Mouse (Mus musculus): Measurements from ENCODE around the gene Gm13278. TPM values are rescaled to one million over a fixed set of nuclear protein-coding genes. Genes with fewer than 3 reads are reported as not detected.
"Not testable (repeated sequence)": the region's sequence is repeated elsewhere in the genome, so short reads cannot be mapped to it uniquely, and the experiment has no call there.

Gm13278 gene
- total and polyA plus RNA-seq, 2 experiments from 2014 or later = not detected

DNA sequence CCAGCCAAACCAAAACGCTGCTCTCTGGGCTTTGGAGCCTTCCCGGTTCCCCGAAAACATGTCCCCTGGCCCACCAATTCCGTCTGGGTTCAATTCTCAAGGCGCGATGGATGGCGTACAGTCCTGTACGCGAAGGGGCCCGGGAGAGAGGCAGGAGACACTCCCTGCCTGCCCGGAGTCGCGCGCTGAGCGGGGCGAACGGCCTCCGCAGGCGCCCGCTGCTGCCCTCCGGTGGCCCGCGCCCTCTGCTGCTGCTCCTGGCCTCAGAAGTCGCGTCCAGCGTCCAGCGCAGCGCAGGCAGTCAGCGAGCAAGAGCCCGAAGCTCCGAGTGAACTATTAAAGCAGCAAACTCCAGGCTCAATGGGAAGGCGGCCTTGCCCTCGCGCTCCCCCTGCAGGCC is 14.4 kb downstream of the Gm13278 start:
- DNase-seq (ENCODE audit: low spot score); H3K9ac ChIP-seq (replicated peaks; ENCODE audit: low read depth, low read length); H3K9me3 ChIP-seq (replicated peaks; ENCODE audit: control insufficient read depth, low read length); H3K27ac ChIP-seq (ENCODE audit: low read depth); H3K4me2 ChIP-seq (ENCODE audit: low read depth, low read length); H3K4me1 ChIP-seq (ENCODE audit: control insufficient read depth, insufficient read depth); H3K36me3 ChIP-seq (replicated peaks; ENCODE audit: control insufficient read depth, insufficient read depth, low read length); H3K27me3 ChIP-seq (ENCODE audit: control insufficient read depth, insufficient read depth, low read length); ATAC-seq (ENCODE audit: insufficient read depth, low read depth): not testable (repeated sequence)
- H3K4me3 ChIP-seq (ENCODE audit: low read depth, low read length) = 0 out of 2 replicates have a peak overlapping the region, but pooled peaks have one; percentile 24
- TF ChIP-seq CTCF (IDR thresholded peaks at IDR 0.05; ENCODE audit: low read depth) = peak; percentile 32
- 0% methylated on average over 4 of the region's 34 CpGs for WGBS

DNA sequence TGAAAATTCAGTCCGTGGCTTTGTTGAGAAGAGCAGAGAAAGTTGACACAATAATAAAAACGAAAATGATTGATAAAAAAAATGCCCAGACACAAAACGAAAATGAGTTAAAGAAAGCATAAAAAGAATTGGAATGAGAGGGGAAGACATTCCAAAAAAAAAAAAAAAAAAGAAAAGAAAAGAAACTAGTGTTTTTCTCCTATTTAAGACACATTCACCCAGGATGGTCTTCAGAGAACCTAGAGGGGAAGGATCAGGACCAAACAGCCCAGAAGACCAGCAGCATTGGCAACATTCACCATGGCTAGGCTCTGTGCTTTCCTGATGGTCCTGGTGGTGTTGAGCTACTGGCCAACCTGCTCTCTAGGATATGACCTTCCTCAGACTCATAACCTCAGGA is 24.6 kb downstream of the Gm13278 start, which contains the start of gene Ifna7:
Ifna7 (plus strand) TSS at position 301 of the 400 bp plus-strand sequence.
- Histone ChIP-seq H3K27ac (ENCODE audit: low read depth) (no peak within 1 kb of the TSS), H3K4me1 (ENCODE audit: control insufficient read depth, insufficient read depth) (no peaks in the 10 kb centered on the region), H3K9me3 (replicated peaks; ENCODE audit: control insufficient read depth, low read length) (no peaks in the 10 kb centered on the region), H3K4me3 (ENCODE audit: low read depth, low read length) (no peak within 1 kb of the TSS), H3K27me3 (ENCODE audit: control insufficient read depth, insufficient read depth, low read length) (no peaks in the 10 kb centered on the region), H3K4me2 (ENCODE audit: low read depth, low read length) (no peak within 1 kb of the TSS), H3K9ac (replicated peaks; ENCODE audit: low read depth, low read length) (no peak within 1 kb of the TSS), H3K36me3 (replicated peaks; ENCODE audit: control insufficient read depth, insufficient read depth, low read length) (no peaks in the 10 kb centered on the region)
- ATAC-seq (ENCODE audit: insufficient read depth, low read depth) = no peak
- DNase-seq (ENCODE audit: low spot score) = no peak
- 52% methylated on average over 3 of the region's 3 CpGs for WGBS
- TF ChIP-seq EP300 (IDR thresholded peaks at IDR 0.05; ENCODE audit: low read depth) = no peak
- TF ChIP-seq CTCF (IDR thresholded peaks at IDR 0.05; ENCODE audit: low read depth) = no peak

DNA sequence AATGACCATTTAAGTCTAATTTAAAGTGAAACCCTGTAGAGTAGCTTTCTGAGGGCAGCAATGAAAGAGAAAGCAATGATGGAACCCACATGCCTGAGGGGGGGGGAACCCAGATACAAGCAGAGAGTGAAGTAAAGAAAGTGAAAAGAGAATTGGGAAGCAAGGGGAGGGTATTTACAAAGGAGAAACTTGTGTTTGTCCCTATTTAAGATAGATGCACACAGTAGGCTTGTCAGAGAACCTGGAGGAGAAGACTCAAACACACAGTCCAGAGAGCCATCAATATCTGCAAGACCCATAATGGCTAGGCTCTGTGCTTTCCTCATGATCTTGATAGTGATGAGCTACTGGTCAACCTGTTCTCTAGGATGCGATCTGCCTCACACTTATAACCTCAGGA is 28.3 kb downstream of the Gm13278 start, which contains the start of gene Ifna11:
Ifna11 (plus strand) TSS at position 301 of the 400 bp plus-strand sequence.
- Histone ChIP-seq H3K9ac (replicated peaks; ENCODE audit: low read depth, low read length) (no peak within 1 kb of the TSS), H3K4me3 (ENCODE audit: low read depth, low read length) (no peak within 1 kb of the TSS), H3K4me2 (ENCODE audit: low read depth, low read length) (no peak within 1 kb of the TSS), H3K36me3 (replicated peaks; ENCODE audit: control insufficient read depth, insufficient read depth, low read length) (no peaks in the 10 kb centered on the region), H3K27me3 (ENCODE audit: control insufficient read depth, insufficient read depth, low read length) (no peaks in the 10 kb centered on the region), H3K27ac (ENCODE audit: low read depth) (no peak within 1 kb of the TSS), H3K4me1 (ENCODE audit: control insufficient read depth, insufficient read depth) (no peaks in the 10 kb centered on the region), H3K9me3 (replicated peaks; ENCODE audit: control insufficient read depth, low read length) (no peaks in the 10 kb centered on the region)
- ATAC-seq (ENCODE audit: insufficient read depth, low read depth) (no peak), DNase-seq (ENCODE audit: low spot score) (no peak)
- 57% methylated on average over 1 of the region's 1 CpGs for WGBS
- no peak for TF ChIP-seq CTCF (IDR thresholded peaks at IDR 0.05; ENCODE audit: low read depth)
- no peak for TF ChIP-seq EP300 (IDR thresholded peaks at IDR 0.05; ENCODE audit: low read depth)

DNA sequence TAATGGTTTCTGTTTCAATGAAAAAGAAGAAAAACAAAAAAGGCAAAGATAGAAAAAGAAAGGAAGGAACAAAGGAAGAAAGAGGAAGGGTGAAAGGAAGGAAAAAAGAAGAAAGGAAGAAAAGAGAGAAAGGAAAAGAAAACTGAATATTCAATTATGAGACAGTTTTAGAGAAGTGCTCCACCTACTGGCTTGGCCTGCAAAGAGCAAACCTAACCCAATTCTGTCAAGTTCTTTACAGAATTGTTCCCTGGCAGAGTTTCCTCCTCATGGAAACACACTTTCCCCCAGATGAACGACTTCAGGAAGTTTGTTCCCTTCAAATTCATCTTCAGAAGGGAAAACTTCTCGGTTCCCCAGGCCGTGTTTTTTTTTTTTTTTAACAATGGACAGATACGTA is 31.6 kb downstream of the Gm13278 start:
- H3K27me3 ChIP-seq (ENCODE audit: control insufficient read depth, insufficient read depth, low read length) = no peaks in the 10 kb centered on the region
- no peaks in the 10 kb centered on the region for H3K36me3 ChIP-seq (replicated peaks; ENCODE audit: control insufficient read depth, insufficient read depth, low read length)
- H3K9ac ChIP-seq (replicated peaks; ENCODE audit: low read depth, low read length) = no peak overlapping the region
- no peak overlapping the region for H3K4me3 ChIP-seq (ENCODE audit: low read depth, low read length)
- TF ChIP-seq EP300 (IDR thresholded peaks at IDR 0.05; ENCODE audit: low read depth) (no peak), CTCF (IDR thresholded peaks at IDR 0.05; ENCODE audit: low read depth) (peak; percentile 42)
- no peaks in the 10 kb centered on the region for H3K4me1 ChIP-seq (ENCODE audit: control insufficient read depth, insufficient read depth)
- no peak for ATAC-seq (ENCODE audit: insufficient read depth, low read depth)
- no peaks in the 10 kb centered on the region for H3K9me3 ChIP-seq (replicated peaks; ENCODE audit: control insufficient read depth, low read length)
- no peak for DNase-seq (ENCODE audit: low spot score)
- H3K4me2 ChIP-seq (ENCODE audit: low read depth, low read length) = no peak overlapping the region
- no peak overlapping the region for H3K27ac ChIP-seq (ENCODE audit: low read depth)
- WGBS = 25% methylated on average over 4 of the region's 4 CpGs

DNA sequence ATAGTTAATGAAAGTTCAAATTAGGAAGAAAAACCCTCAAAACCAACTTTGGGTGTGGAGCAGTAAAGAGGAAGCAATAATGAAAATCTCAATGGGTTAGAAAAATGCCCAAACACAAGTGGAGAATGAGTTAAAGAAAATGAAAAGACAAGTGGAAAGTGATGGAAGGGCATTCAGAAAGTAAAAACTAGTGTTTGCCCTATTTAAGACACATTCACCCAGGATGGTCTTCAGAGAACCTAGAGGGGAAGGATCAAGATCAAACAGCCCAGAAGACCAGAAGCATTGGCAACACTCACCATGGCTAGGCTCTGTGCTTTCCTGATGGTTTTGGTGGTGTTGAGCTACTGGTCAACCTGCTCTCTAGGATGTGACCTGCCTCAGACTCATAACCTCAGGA is 35.8 kb downstream of the Gm13278 start, which contains the start of gene Ifna6:
Ifna6 (plus strand) TSS at position 301 of the 400 bp plus-strand sequence.
- H3K9ac ChIP-seq (replicated peaks; ENCODE audit: low read depth, low read length); H3K27me3 ChIP-seq (ENCODE audit: control insufficient read depth, insufficient read depth, low read length); H3K9me3 ChIP-seq (replicated peaks; ENCODE audit: control insufficient read depth, low read length); H3K36me3 ChIP-seq (replicated peaks; ENCODE audit: control insufficient read depth, insufficient read depth, low read length); H3K27ac ChIP-seq (ENCODE audit: low read depth); H3K4me1 ChIP-seq (ENCODE audit: control insufficient read depth, insufficient read depth); ATAC-seq (ENCODE audit: insufficient read depth, low read depth); DNase-seq (ENCODE audit: low spot score); H3K4me2 ChIP-seq (ENCODE audit: low read depth, low read length); H3K4me3 ChIP-seq (ENCODE audit: low read depth, low read length): not testable (repeated sequence)

DNA sequence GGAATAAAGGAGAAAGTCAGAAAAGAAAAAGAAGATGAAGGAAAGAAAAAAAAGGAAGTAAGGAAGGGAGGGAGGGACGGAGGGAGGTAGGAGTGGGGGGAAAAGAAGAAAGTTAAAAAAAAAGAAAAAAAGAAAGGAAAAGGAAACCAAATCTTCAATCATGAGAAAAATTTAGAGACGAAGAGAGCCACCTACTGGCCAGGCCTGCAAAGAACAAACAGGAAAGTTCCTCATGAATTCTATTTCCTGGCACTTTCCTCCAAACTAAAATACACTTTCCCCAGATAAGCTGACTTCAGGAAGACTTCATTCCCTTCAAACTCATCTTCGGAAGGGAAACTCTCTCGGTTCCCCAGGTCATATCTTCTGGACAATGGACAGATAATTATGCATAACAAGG is 39.2 kb downstream of the Gm13278 start:
- Histone ChIP-seq H3K4me3 (ENCODE audit: low read depth, low read length) (no peak overlapping the region), H3K27me3 (ENCODE audit: control insufficient read depth, insufficient read depth, low read length) (no peaks in the 10 kb centered on the region), H3K27ac (ENCODE audit: low read depth) (no peak overlapping the region), H3K9me3 (replicated peaks; ENCODE audit: control insufficient read depth, low read length) (no peaks in the 10 kb centered on the region), H3K9ac (replicated peaks; ENCODE audit: low read depth, low read length) (no peak overlapping the region), H3K4me1 (ENCODE audit: control insufficient read depth, insufficient read depth) (no peaks in the 10 kb centered on the region), H3K36me3 (replicated peaks; ENCODE audit: control insufficient read depth, insufficient read depth, low read length) (no peaks in the 10 kb centered on the region), H3K4me2 (ENCODE audit: low read depth, low read length) (no peak overlapping the region)
- DNase-seq (ENCODE audit: low spot score) (no peak), ATAC-seq (ENCODE audit: insufficient read depth, low read depth) (no peak)
- 17% methylated on average over 4 of the region's 4 CpGs for WGBS
- TF ChIP-seq EP300 (IDR thresholded peaks at IDR 0.05; ENCODE audit: low read depth) (no peak), CTCF (IDR thresholded peaks at IDR 0.05; ENCODE audit: low read depth) (peak; percentile 37)

DNA sequence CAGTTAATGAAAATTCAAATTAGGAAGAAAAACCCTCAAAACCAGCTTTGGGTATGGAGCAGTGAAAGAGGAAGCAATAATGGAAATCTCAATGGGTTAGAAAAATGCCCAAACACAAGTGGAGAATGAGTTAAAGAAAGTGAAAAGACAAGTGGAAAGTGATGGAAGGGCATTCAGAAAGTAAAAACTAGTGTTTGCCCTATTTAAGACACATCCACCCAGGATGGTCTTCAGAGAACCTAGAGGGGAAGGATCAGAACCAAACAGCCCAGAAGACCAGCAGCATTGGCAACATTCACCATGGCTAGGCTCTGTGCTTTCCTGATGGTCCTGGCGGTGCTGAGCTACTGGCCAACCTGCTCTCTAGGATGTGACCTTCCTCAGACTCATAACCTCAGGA is 43.9 kb downstream of the Gm13278 start, which contains the start of gene Ifna5:
Ifna5 (plus strand) TSS at position 301 of the 400 bp plus-strand sequence.
- WGBS = 82% methylated on average over 1 of the region's 1 CpGs
- not testable (repeated sequence) for H3K4me3 ChIP-seq (ENCODE audit: low read depth, low read length); H3K4me2 ChIP-seq (ENCODE audit: low read depth, low read length); H3K36me3 ChIP-seq (replicated peaks; ENCODE audit: control insufficient read depth, insufficient read depth, low read length); H3K9ac ChIP-seq (replicated peaks; ENCODE audit: low read depth, low read length); H3K27ac ChIP-seq (ENCODE audit: low read depth); H3K27me3 ChIP-seq (ENCODE audit: control insufficient read depth, insufficient read depth, low read length); H3K4me1 ChIP-seq (ENCODE audit: control insufficient read depth, insufficient read depth); DNase-seq (ENCODE audit: low spot score); H3K9me3 ChIP-seq (replicated peaks; ENCODE audit: control insufficient read depth, low read length); ATAC-seq (ENCODE audit: insufficient read depth, low read depth)

All from heart, postnatal 0 days (tissue).